Mouse (Mus musculus) C3H10T1/2 (cell line): ENCODE measurements around the gene Gm14214. TPM values are rescaled to one million over a fixed set of nuclear protein-coding genes. Genes with fewer than 3 reads are reported as not detected.

Source experiments
- polyA plus RNA-seq, 2 experiments: library from polyadenylated mRNA; unstranded; fragments of >200 nt; fragmentation: generic; extraction: Trizol; gene quantifications; one replicate each; pipeline ENCODE4 v1.2.1; 2012; ENCODE audit warnings: missing spikeins in 2 of 2

The Gm14214 gene
- not detected for polyA plus RNA-seq

DNA sequence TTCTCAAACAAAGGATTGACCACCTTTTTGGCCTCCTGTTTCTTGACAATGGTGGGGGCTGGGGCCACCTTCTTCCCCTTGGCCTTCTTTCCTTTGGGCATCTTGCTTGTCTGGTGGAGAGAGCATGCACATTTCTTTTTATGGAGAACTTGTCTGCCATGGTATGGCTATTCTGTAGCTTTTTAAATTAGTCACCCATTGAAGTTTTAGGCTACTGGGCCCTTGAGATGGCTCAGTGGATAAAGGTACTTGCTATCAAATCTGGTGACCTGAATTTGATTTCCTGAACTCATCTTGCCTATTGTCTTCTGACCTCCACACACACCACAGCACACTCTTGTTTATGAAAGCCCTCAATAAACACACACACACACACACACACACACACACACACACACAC lies at the start of gene Gm14214:
Gm14214 (minus strand) TSS at position 101 of the 400 bp plus-strand sequence.

DNA sequence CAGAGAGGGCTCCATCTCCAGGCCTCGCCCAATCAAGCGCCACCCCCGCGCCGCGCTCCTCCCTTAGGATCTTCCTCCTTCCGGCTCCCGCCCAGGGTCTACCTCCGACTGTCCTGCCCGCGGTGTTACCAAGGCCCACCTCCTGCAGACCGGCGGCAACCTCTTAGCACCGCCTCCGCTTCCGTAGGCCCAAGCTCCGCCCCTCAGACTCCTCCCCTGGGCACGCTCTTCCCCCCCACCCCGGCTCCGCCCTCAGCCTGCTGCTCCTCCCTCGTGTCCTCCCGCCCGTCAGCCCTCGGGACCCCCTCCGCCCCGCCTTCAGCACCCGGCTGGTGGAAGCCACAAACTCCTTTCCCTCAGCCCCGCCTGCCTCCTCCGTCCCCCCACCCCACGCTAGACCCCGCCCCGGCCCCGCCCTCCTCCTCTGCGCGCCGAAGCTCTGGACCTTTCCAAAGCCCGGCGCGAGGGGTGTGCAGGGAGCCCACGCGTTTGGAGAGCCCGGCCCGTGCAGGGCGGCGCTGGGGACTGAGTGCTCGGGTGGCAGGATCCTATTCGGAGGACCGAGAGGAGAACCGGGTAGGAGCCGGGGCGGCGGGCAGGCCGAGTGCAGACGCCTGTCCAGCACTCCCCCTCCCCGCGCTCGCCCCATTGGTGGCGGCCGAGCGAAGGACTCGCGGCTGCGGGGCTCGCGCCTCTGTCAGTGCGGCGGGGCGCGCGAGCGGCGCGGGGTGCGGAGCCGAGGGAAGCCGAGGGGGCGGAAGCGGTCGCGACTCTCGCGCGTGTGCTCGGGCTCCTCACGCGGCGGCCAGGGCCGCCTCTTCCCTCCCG lies 21.0 kb upstream of the Gm14214 start, which contains the start of the genes Raly and a:
Raly (plus strand) TSS at position 441 of the 828 bp plus-strand sequence.
a (plus strand) TSS at position 747 of the 828 bp plus-strand sequence.

Other genes starting within 250 kb of the Gm14214 start
- 10 to 100 TPM in 1 of 2 experiments, 1 to 10 TPM in 1; 8.6 to 11.1 TPM for gene 1700003F12Rik, start 222.9 kb downstream of the Gm14214 start, polyA plus RNA-seq
- under 1 TPM; 0.04 to 0.27 TPM for gene Actl10, start 218.3 kb downstream of the Gm14214 start, polyA plus RNA-seq
- gene Necab3, start 211.1 kb downstream of the Gm14214 start, polyA plus RNA-seq, result 1 to 10 TPM in 1 of 2 experiments, under 1 TPM in 1; 0.09 to 1.1 TPM
- gene E2f1, start 200.1 kb downstream of the Gm14214 start, polyA plus RNA-seq, result 10 to 100 TPM; 29.6 to 30.5 TPM
- 10 to 100 TPM in 1 of 2 experiments, 1 to 10 TPM in 1; 9.3 to 44.2 TPM for gene Pxmp4, start 166.3 kb downstream of the Gm14214 start, polyA plus RNA-seq
- 1 to 10 TPM; 2.0 to 3.9 TPM for gene Zfp341, start 156.7 kb downstream of the Gm14214 start, polyA plus RNA-seq
- gene 4930519P11Rik, start 156.6 kb downstream of the Gm14214 start, polyA plus RNA-seq, result under 1 TPM; 0.21 to 0.72 TPM
- gene Chmp4b, start 118.3 kb downstream of the Gm14214 start, polyA plus RNA-seq, result 100 to 1,000 TPM in 1 of 2 experiments, 10 to 100 TPM in 1; 73.7 to 127 TPM
- gene Raly, start 21.1 kb upstream of the Gm14214 start, polyA plus RNA-seq, result 100 to 1,000 TPM; 208 to 306 TPM
- gene a, start 21.4 kb upstream of the Gm14214 start, polyA plus RNA-seq, result not detected
- 10 to 100 TPM; 10.6 to 30.8 TPM for gene Eif2s2, start 122.9 kb upstream of the Gm14214 start, polyA plus RNA-seq
- gene Gm14226, start 248.2 kb upstream of the Gm14214 start, polyA plus RNA-seq, result under 1 TPM in 1 of 2 experiments, not detected in 1; 0.02 TPM